Mouse (Mus musculus) layer of hippocampus, postnatal 36 days (tissue): Measurements from ENCODE around the gene Dab1. TPM values are rescaled to one million over a fixed set of nuclear protein-coding genes. Genes with fewer than 3 reads are reported as not detected.
A peak's percentile ranks its signal among the peaks of the same experiment; 100 is the strongest.

ENCODE experiments used
- DNase-seq, 2 experiments: peaks; one replicate each; pipeline ENCODE4 v3.0.0; 2022
- total RNA-seq, 2 experiments: library from RNA; stranded (reverse); gene quantifications; 2 replicates each; pipeline ENCODE4 v1.2.3; 2021

The Dab1 gene
- total RNA-seq, 2 experiments from 2014 or later: 139 to 161 TPM

DNA sequence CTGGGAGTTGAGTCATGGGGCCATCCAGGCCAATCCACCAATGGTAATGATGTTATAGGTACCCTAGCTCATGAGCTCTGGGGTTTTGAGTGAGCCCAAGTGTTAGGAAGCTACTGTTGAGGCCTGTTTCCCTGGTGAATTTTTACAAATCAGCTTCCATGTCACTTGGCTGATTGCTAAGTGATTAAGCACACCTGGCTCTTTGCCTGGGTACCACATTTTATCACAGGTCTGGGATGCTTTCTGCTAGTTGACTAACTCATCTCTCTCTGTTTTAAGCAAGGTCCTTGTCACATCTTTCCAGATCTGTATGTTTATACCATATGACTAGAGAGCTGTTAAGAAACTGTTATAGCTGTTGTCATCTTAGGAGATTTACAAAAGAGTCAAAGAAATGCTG is 1051.6 kb downstream of the Dab1 start:
- DNase-seq: no peak

- no peak for DNase-seq
These were observed 1054.2 kb downstream of the Dab1 start for GRCm38 (mm10) chr4:104673317-104673716.

DNA sequence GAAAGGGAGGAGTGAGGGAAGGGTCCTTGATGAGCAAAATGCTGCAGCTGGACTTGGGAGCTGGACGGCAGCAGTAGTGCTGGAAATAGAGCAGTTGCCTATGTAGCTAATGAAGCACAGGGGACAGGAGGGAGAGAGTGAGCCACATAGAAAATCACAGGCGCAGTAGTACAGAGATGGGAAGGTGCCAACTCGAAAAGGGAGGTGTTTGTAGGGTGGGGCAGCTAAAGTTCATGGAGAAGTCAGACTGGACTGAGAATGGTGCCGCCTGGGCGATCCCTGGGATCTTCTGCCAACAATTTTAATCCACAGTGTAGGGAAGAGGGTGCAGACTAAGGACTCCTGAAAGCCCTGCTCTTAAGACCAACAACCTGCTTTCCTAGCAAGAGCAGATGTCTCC is 1055.5 kb downstream of the Dab1 start:
- no peak for DNase-seq

GRCm38 (mm10) chr4:104678234-104678633 is 1059.1 kb downstream of the Dab1 start:
- no peak for DNase-seq

- DNase-seq: no peak
These were observed 1061.3 kb downstream of the Dab1 start for GRCm38 (mm10) chr4:104680475-104680874.

DNA sequence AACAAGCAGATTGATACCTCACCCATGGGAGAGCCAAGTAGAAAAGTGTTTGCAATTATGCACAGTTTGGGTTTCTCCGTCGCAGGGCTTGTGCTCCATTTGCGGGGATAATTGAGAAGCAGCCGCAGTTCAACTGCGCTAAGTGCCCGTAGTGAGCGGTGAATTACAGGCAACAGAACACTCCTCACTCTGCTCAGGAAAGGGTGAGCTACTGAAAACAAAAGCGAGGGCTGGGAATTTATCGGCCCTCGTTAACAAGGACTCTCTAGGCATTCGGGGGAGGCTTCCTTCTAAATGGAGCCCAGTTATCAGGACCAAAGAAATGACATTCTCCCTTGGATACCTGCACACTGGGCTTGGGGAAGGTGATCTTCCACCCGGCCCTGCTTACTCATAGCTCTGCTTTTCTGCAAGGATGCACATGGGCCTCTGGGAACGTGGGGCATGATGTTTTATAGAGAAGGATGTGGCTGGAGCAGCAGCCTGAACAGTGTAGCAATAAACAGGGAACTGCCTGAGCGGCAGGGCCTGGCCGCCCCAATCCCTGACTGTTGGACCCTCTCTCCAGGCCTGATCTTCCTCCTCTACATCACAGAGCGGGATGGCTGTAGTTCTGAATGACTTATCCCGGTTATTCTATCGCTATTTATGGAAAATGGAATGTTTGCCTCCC is 1067.1 kb downstream of the Dab1 start:
- no peak for DNase-seq

DNA sequence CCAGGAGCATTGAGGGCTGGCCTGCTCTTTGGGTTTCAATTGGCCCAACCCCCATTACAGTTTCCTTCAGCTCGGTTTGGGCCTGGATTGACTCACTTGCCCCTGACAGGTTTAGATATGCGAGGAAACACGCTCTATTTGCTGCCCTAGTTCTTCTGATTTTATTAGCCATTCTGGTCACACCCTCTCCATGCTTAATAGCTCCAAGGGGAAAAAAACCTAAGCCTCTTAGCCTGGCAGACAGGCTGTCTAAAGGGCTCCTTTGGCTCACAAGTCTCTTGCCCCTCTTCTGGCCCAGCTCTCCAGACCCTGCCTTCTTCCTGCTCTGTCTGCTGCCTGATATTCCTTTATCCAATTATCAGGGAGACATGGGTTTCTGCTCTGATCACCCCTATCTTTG is 1069.9 kb downstream of the Dab1 start:
- no peak for DNase-seq

DNA sequence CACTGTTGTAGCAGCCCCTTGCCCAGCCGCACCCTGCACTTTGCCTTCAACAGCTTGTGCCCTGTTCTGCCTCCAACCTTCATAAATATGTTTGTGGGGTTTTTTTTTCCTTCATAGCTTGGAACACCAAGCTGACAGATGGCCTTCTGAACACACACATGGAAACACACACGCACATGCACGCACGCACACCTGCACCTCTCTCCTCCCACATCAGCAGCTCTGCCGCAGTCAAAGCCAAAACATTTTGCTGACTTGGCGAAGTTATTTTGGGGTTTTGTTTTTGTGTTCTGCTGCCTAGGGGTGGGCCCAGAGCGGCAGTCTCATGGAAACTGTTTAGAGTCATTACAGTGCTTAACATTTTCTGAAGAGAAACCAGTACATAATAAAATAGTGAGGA is 1071.9 kb downstream of the Dab1 start:
- peak; percentile 64 to 65 for DNase-seq

GRCm38 (mm10) chr4:104694188-104694587 is 1075.0 kb downstream of the Dab1 start:
- no peak for DNase-seq

GRCm38 (mm10) chr4:104696522-104696921 is 1077.4 kb downstream of the Dab1 start:
- no peak for DNase-seq

DNA sequence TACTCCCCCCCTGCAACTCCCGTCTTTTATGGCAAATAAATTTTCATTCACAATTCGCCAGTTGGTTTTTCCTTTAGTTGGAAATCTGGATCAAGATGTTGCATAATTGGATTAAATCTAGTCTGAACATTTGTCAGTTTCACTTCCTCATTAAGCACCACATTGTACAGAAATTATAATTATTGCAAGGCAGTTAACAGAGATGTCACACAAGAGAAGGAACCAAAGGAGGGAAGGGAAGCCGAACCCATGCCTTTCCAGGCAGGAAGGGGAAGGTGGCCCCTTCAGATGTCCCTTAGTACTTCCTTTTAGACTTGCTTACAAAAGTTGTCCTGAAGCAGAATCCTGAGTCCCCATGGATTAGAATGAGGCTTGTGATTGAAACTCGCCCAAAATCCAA is 1078.5 kb downstream of the Dab1 start:
- DNase-seq: no peak

DNA sequence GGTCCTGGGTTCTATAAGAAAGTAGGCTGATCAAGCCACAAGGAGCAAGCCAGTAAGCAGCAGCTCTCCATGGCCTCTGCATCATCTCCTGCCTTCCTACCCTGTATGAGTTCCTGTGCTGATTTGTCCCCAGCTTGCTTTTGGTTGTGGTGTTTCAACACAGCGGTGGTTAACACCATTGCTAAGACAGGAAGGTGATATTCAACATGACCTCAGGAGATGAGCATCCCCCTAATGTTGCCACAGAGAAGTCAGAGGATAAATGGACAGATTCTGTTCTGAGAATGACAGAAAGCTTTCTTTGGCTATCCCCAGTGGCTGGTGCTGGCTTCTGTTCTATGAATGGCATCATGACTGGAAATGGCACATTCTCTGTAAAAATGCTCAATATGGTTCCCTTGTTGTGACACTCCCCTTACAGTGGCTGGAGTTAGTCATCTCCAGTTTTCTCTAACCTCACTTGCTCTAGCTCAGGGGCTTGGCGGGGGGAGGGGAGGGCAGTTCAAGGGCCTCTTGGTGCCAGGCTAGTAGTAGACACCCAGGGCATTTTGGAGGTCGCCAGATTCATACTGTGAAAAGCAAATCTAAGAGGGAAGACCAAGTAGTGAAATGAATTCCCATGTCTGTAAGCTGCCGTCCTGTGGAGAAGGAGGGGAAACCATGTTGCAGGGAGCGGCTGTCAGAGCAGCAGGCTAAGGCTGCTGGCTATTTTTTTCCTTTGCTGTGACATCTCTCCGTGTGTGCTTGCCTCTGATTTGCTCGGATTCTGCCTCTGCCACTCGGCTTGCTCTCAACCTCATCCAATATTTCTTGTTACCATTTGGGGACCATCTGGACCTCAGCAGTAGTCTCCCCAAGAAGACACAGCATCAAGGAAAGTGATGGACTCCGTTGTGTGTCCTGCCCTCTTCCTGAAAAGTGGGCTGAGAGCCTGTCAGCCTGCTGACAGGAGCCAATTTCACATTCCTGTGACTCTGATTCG is 1086.8 kb downstream of the Dab1 start:
- DNase-seq: no peak

DNA sequence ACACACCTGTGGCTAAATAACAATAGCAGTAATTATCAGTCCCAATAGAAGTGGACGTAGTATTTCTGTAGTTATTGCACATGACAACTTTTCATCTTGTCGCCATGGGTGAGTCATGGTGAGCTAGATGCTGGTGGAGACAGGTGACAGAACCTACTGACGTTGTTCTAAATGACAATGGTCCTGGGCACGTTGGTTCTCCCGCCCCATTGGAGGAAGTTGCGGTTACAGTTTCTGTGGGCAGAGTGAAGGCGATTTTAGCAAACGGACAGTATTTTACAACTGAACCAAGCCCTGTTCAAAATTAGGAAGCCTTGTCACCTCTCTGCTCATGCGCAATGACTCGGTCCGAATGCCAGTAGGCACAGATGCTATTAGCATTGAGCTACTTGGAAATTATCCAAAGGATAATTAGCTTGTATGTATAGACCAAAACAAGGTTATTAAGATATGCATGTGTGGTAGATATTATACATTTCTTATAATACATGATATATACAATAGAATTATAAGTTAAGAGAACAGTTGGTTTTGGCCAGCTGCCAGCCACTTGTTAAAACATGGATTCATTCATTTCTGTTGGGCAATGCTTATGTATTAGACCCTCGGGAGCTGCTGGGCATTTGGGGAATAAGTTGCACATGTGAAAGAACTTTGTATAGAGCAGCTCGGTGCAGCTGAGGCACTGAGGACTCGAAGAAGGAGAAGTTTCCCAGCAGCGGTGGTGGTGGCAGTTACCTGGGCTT is 1093.4 kb downstream of the Dab1 start:
- DNase-seq: no peak

GRCm38 (mm10) chr4:104714925-104715519 is 1095.9 kb downstream of the Dab1 start:
- no peak for DNase-seq

GRCm38 (mm10) chr4:104715857-104716256 is 1096.7 kb downstream of the Dab1 start:
- no peak for DNase-seq

DNA sequence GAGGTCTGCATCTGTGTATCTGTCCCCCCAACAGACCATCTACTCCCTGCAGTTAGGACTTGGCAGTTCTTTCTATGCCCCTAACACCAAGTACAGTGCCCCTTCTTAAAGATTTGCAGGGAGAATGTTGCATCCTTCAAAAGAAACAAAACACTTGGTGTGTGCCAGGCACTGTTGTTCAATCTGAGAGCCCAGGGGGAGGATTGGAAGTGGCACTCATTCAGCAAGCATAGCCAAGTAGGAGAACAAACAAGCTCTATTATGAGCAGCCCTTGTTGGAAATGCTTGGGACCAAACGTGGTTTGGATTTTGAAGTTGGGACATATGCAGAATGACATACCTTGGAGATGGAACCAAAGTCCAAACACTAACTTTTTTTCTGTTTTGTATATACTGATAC is 1097.3 kb downstream of the Dab1 start:
- DNase-seq: no peak

DNA sequence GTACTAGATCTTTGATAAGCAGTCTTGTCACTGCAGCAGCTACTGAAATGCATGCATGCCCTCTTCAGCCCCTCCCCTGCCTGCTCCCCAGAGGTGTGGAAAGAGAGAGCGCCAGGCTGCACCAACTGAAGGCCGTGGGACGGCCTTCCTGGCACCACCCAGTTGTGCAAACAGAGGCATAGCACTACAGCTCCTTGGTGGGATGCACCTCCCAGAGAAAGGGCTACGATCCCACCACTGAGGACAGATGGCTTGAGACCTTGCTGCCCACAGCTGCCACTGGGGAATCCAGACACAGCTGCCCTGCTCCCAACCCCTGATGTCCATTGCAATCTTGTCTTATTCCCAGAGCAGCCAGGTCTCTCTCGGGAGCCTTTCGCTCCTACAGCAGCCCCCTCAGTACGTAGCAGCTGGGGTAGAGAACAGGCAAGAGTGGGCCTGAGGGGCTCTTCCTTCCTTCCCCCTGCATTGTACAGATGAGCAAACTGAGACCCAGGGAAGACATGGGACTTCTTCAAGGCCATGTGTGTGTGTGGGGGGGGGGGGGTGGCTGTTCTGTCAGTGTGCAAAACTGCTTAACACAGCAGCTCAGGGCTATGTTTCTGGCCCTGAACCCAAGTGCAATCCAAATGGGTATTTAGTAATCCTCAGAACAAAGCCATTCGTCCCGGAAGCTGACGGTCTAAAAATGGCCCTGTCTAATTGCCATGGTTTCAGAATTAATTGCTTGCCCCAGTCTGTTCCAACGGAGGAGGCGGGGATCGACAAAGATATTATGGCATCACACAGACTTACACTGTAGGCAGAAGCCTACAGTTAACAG is 1100.0 kb downstream of the Dab1 start:
- DNase-seq: peak; percentile 59 to 64

DNA sequence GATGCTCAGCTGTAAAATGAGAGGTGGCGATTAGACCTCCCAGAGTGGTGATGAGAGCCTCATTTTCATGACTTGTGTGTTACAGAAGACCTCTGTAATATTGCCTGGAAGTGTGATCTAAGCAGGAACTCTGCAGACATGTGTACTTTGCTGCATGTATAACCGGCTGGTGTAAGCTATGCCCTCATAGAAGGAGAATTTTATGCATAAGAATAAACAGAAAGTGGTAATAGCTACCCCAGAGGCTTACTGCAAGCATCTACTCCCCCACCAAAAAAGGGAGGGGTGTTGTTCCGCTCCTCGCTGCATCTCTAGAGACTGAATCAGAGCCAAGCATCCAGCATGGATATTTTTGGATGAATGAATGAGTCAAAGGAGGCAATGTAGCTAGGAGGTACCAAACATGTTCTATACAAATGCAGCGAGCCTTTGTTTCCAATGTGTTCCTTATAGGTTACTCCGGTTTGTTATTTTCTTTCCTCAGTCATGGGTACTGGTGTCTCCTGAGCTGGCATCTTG is 1104.4 kb downstream of the Dab1 start:
- DNase-seq: no peak

- DNase-seq: no peak
These were observed 1105.1 kb downstream of the Dab1 start for GRCm38 (mm10) chr4:104724258-104724657.

DNA sequence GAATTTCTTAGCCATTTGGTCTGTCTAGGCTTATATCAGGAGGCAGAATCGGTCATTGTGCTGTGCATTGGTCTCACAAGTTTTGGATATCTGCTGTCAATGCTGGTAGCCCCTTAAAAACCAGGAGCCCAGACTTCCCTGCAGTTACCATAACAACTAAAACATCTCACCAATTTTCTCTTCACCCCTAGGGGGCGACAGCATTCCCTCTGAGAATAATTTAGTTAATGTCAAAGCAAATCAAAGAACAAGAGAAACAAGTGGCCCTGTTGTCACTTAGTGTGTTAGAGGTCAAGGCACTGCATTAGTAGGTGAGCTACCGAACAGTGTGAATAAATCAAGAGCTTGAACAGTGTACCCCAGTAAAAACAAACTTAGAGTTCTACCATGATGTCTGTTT is 1106.5 kb downstream of the Dab1 start:
- DNase-seq: no peak

DNA sequence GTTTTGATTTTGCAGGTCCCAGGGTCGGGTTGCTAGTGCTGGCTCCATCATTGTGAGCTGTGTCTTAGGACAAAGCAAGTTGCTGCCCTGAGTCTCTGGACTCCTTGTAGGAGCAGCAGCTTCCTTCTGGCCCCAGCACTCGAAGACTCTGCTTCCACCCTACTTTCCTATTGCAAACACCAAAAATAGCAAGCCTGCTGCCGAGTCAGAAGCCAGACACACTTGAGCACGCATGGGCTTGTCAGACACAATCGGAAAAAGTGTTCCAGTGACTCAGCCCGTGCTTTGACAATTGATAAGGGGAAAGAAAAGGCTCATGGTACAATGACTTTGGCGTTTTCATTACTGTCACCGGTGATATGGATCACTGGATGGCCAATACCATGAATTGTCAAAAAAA is 1110.0 kb downstream of the Dab1 start:
- no peak for DNase-seq
